Mouse (Mus musculus) colon, adult 2 months (tissue): ENCODE results near the gene Secisbp2. TPM values are rescaled to one million over a fixed set of nuclear protein-coding genes. Genes with fewer than 3 reads are reported as not detected.

Experiments
- polyA plus RNA-seq: library from polyadenylated mRNA; depleted of rRNA; stranded (reverse); fragments of >200 nt; gene quantifications from 2 replicates; pipeline ENCODE4 v1.2.3, GENCODE M21; 2012; rRNA removed

The Secisbp2 gene
- 17.9 and 19.9 TPM in 2 replicates for polyA plus RNA-seq

GRCm38 (mm10) chr13:51651408-51652064 lies at the start of gene Secisbp2:
Secisbp2 (plus strand) TSS chr13:51651697.

GRCm38 (mm10) chr13:51644829-51645789 lies 6.4 kb upstream of the Secisbp2 start, which contains the start of gene Cks2:
Cks2 (plus strand) TSS chr13:51645232.

Other genes starting within 250 kb of the Secisbp2 start
- gene S1pr3, start 243.1 kb upstream of the Secisbp2 start, polyA plus RNA-seq = 4.3 and 5.1 TPM in 2 replicates
- gene Shc3, start 82.3 kb upstream of the Secisbp2 start, polyA plus RNA-seq = 2.4 and 2.7 TPM in 2 replicates
- gene Cks2, start 6.5 kb upstream of the Secisbp2 start, polyA plus RNA-seq = 22.4 and 24.4 TPM in 2 replicates
- 14.5 and 15.9 TPM in 2 replicates for gene Sema4d, start 142.1 kb downstream of the Secisbp2 start, polyA plus RNA-seq
- 27.6 and 36.0 TPM in 2 replicates for gene Gadd45g, start 195.0 kb downstream of the Secisbp2 start, polyA plus RNA-seq